Mouse (Mus musculus) limb, embryonic 11.5 days (tissue): ENCODE data around the gene Spata31d1b. TPM values are rescaled to one million over a fixed set of nuclear protein-coding genes. Genes with fewer than 3 reads are reported as not detected.

ENCODE experiments used
- polyA plus RNA-seq: library from polyadenylated mRNA; unstranded; fragments of >200 nt; fragmentation: Nextera tagmentation; extraction: Ambion mirVana; gene quantifications from 2 replicates; pipeline ENCODE4 v1.2.1, GENCODE M21; 2014

The Spata31d1b gene
- polyA plus RNA-seq, 1 experiment from 2014 or later = not detected

Other genes with a start within 250 kb of the Spata31d1b start
- gene Agtpbp1, start 127.1 kb upstream of the Spata31d1b start, polyA plus RNA-seq = 10.6 and 11.6 TPM in 2 replicates
- 97.2 and 102 TPM in 2 replicates for gene Naa35, start 127.0 kb upstream of the Spata31d1b start, polyA plus RNA-seq
- gene Golm1, start 36.5 kb upstream of the Spata31d1b start, polyA plus RNA-seq = 67.2 and 71.1 TPM in 2 replicates
- gene 4921517D22Rik, start 18.2 kb upstream of the Spata31d1b start, polyA plus RNA-seq = not detected in 2 replicates
- gene Spata31d1a, start 2.0 kb upstream of the Spata31d1b start, polyA plus RNA-seq = 0.03 TPM in 1 of 2 replicates, not detected in the other
- not detected in 2 replicates for gene Spata31d1d, start 19.5 kb downstream of the Spata31d1b start, polyA plus RNA-seq
- gene 1700014D04Rik, start 34.5 kb downstream of the Spata31d1b start, polyA plus RNA-seq = 0.58 TPM in 1 of 2 replicates, not detected in the other
- 103 and 108 TPM in 2 replicates for gene Isca1, start 57.5 kb downstream of the Spata31d1b start, polyA plus RNA-seq
- gene Gm49354, start 70.0 kb downstream of the Spata31d1b start, polyA plus RNA-seq = not detected in 2 replicates
- gene Tut7, start 110.9 kb downstream of the Spata31d1b start, polyA plus RNA-seq = 44.4 and 53.2 TPM in 2 replicates